Mouse (Mus musculus): Measurements from ENCODE around the gene Sh3bgr. TPM values are rescaled to one million over a fixed set of nuclear protein-coding genes. Genes with fewer than 3 reads are reported as not detected.

Sh3bgr gene
- total and polyA plus RNA-seq, 2 experiments from 2014 or later: 2.4 to 6.8 TPM

- DNase-seq (ENCODE audit: low spot score) (no peak), ATAC-seq (ENCODE audit: low FRiP score) (no peak)
- 90% methylated on average over 7 of the region's 8 CpGs for WGBS
- no peak overlapping the region for H3K4me3 ChIP-seq (ENCODE audit: low read depth, low read length)
- no peak overlapping the region for H3K9ac ChIP-seq (replicated peaks; ENCODE audit: low read length, poor library complexity, severe bottlenecking)
- H3K9me3 ChIP-seq (ENCODE audit: low read length): no peaks in the 10 kb centered on the region
- no peaks in the 10 kb centered on the region for H3K27me3 ChIP-seq (ENCODE audit: insufficient read depth, low read length)
- H3K36me3 ChIP-seq (ENCODE audit: insufficient read depth, low read length): no peaks in the 10 kb centered on the region
- no peak overlapping the region for H3K4me2 ChIP-seq (ENCODE audit: low read depth, low read length, poor library complexity, severe bottlenecking)
- H3K4me1 ChIP-seq (ENCODE audit: insufficient read depth, low read length): 0 out of 2 replicates have a peak, but pooled peaks cover 4% of the 10 kb centered on the region
- no peak overlapping the region for H3K27ac ChIP-seq (ENCODE audit: low read depth, low read length)
- no peak for TF ChIP-seq CTCF (IDR thresholded peaks at IDR 0.05)
Measured at GRCm38 (mm10) chr16:96231974-96232373, 31.7 kb downstream of the Sh3bgr start.

- Histone ChIP-seq H3K4me3 (ENCODE audit: low read depth, low read length) (no peak overlapping the region), H3K9ac (replicated peaks; ENCODE audit: low read length, poor library complexity, severe bottlenecking) (no peak overlapping the region), H3K4me2 (ENCODE audit: low read depth, low read length, poor library complexity, severe bottlenecking) (no peak overlapping the region), H3K9me3 (ENCODE audit: low read length) (no peaks in the 10 kb centered on the region), H3K27me3 (ENCODE audit: insufficient read depth, low read length) (no peaks in the 10 kb centered on the region), H3K4me1 (ENCODE audit: insufficient read depth, low read length) (0 out of 2 replicates have a peak, but pooled peaks cover 4% of the 10 kb centered on the region), H3K36me3 (ENCODE audit: insufficient read depth, low read length) (no peaks in the 10 kb centered on the region), H3K27ac (ENCODE audit: low read depth, low read length) (no peak overlapping the region)
- TF ChIP-seq CTCF (IDR thresholded peaks at IDR 0.05): no peak
- WGBS: 90% methylated on average over 8 of the region's 8 CpGs
- ATAC-seq (ENCODE audit: low FRiP score): no peak
- DNase-seq (ENCODE audit: low spot score): no peak
Measured at GRCm38 (mm10) chr16:96233996-96234395, 33.7 kb downstream of the Sh3bgr start.

GRCm38 (mm10) chr16:96235366-96235970, 35.2 kb downstream of the Sh3bgr start, which contains the start of gene B3galt5:
Gene B3galt5 (plus strand): TSS chr16:96235801.
- peak within 1 kb of the TSS; percentile 37 for H3K4me2 ChIP-seq (ENCODE audit: low read depth, low read length, poor library complexity, severe bottlenecking)
- H3K27me3 ChIP-seq (ENCODE audit: insufficient read depth, low read length): no peaks in the 10 kb centered on the region
- WGBS: 37% methylated on average over 17 of the region's 17 CpGs
- H3K9ac ChIP-seq (replicated peaks; ENCODE audit: low read length, poor library complexity, severe bottlenecking): peak within 1 kb of the TSS; percentile 0; the same call in 1 of the 2 replicates
- no peak for TF ChIP-seq CTCF (IDR thresholded peaks at IDR 0.05)
- peak; percentile 68; the same call in 1 of the 2 replicates for ATAC-seq (ENCODE audit: low FRiP score)
- H3K4me1 ChIP-seq (ENCODE audit: insufficient read depth, low read length): 0 out of 2 replicates have a peak, but pooled peaks cover 4% of the 10 kb centered on the region
- H3K36me3 ChIP-seq (ENCODE audit: insufficient read depth, low read length): no peaks in the 10 kb centered on the region
- H3K27ac ChIP-seq (ENCODE audit: low read depth, low read length): peak within 1 kb of the TSS; percentile 80
- peak; percentile 60 for DNase-seq (ENCODE audit: low spot score)
- no peak within 1 kb of the TSS for H3K4me3 ChIP-seq (ENCODE audit: low read depth, low read length)
- H3K9me3 ChIP-seq (ENCODE audit: low read length): no peaks in the 10 kb centered on the region

- Histone ChIP-seq H3K36me3 (ENCODE audit: insufficient read depth, low read length) (no peaks in the 10 kb centered on the region), H3K9me3 (ENCODE audit: low read length) (no peaks in the 10 kb centered on the region), H3K4me3 (ENCODE audit: low read depth, low read length) (no peak overlapping the region), H3K4me1 (ENCODE audit: insufficient read depth, low read length) (no peaks in the 10 kb centered on the region), H3K27me3 (ENCODE audit: insufficient read depth, low read length) (no peaks in the 10 kb centered on the region), H3K4me2 (ENCODE audit: low read depth, low read length, poor library complexity, severe bottlenecking) (no peak overlapping the region), H3K9ac (replicated peaks; ENCODE audit: low read length, poor library complexity, severe bottlenecking) (no peak overlapping the region), H3K27ac (ENCODE audit: low read depth, low read length) (no peak overlapping the region)
- no peak for DNase-seq (ENCODE audit: low spot score)
- ATAC-seq (ENCODE audit: low FRiP score): no peak
- no peak for TF ChIP-seq CTCF (IDR thresholded peaks at IDR 0.05)
- WGBS: 73% methylated on average over 6 of the region's 6 CpGs
Measured at GRCm38 (mm10) chr16:96244496-96244895, 44.2 kb downstream of the Sh3bgr start.

GRCm38 (mm10) chr16:96249635-96250034, 49.4 kb downstream of the Sh3bgr start:
- H3K4me2 ChIP-seq (ENCODE audit: low read depth, low read length, poor library complexity, severe bottlenecking): no peak overlapping the region
- no peaks in the 10 kb centered on the region for H3K36me3 ChIP-seq (ENCODE audit: insufficient read depth, low read length)
- no peak for ATAC-seq (ENCODE audit: low FRiP score)
- H3K4me1 ChIP-seq (ENCODE audit: insufficient read depth, low read length): no peaks in the 10 kb centered on the region
- H3K9me3 ChIP-seq (ENCODE audit: low read length): no peaks in the 10 kb centered on the region
- no peak for TF ChIP-seq CTCF (IDR thresholded peaks at IDR 0.05)
- no peak overlapping the region for H3K4me3 ChIP-seq (ENCODE audit: low read depth, low read length)
- no peaks in the 10 kb centered on the region for H3K27me3 ChIP-seq (ENCODE audit: insufficient read depth, low read length)
- 85% methylated on average over 7 of the region's 7 CpGs for WGBS
- DNase-seq (ENCODE audit: low spot score): peak; percentile 90
- H3K9ac ChIP-seq (replicated peaks; ENCODE audit: low read length, poor library complexity, severe bottlenecking): no peak overlapping the region
- no peak overlapping the region for H3K27ac ChIP-seq (ENCODE audit: low read depth, low read length)

GRCm38 (mm10) chr16:96252146-96252545, 51.9 kb downstream of the Sh3bgr start:
- 95% methylated on average over 1 of the region's 1 CpGs for WGBS
- H3K9me3 ChIP-seq (ENCODE audit: low read length): no peaks in the 10 kb centered on the region
- no peak overlapping the region for H3K9ac ChIP-seq (replicated peaks; ENCODE audit: low read length, poor library complexity, severe bottlenecking)
- no peaks in the 10 kb centered on the region for H3K4me1 ChIP-seq (ENCODE audit: insufficient read depth, low read length)
- H3K4me3 ChIP-seq (ENCODE audit: low read depth, low read length): no peak overlapping the region
- DNase-seq (ENCODE audit: low spot score) (no peak), ATAC-seq (ENCODE audit: low FRiP score) (no peak)
- TF ChIP-seq CTCF (IDR thresholded peaks at IDR 0.05): no peak
- no peaks in the 10 kb centered on the region for H3K27me3 ChIP-seq (ENCODE audit: insufficient read depth, low read length)
- no peak overlapping the region for H3K4me2 ChIP-seq (ENCODE audit: low read depth, low read length, poor library complexity, severe bottlenecking)
- H3K36me3 ChIP-seq (ENCODE audit: insufficient read depth, low read length): no peaks in the 10 kb centered on the region
- no peak overlapping the region for H3K27ac ChIP-seq (ENCODE audit: low read depth, low read length)

Measured in midbrain, postnatal 0 days (tissue).